Mouse (Mus musculus): ENCODE data around the gene Rhoj.

DNA sequence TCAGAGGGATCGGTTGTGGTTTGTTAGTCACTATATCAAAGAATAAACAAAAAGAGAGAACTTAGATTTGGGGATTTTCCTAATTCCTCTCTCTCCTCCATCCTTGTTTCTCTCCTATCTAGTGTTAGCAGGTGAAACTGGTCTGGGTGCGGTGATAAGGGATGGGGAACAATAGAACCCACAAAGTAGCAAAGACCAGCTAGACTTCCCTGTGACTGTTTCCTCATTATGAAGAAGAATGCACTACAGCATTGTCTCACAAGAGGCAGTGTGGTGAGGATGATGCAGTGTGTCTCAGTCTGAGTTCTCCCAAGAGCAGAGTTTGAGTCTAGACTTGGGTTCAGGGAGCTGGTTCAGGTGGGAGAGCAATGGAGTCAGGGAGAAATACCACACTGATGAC, 30.7 kb upstream of the Rhoj start:
- TF ChIP-seq CTCF (IDR thresholded peaks at IDR 0.05; ENCODE audit: borderline replicate concordance, control insufficient read depth, extremely low read depth, insufficient read depth, low read length, poor library complexity) (no peak), POLR2A (IDR thresholded peaks at IDR 0.05; ENCODE audit: control insufficient read depth, extremely low read depth, insufficient read depth, low read length, poor library complexity) (no peak)

Measured in thymus, adult 2 months (tissue).